Mouse (Mus musculus) myocyte (in vitro differentiated cells): Measurements from ENCODE around the gene Rin1.

Experiments
- MAX ChIP-seq: IDR thresholded peaks from one replicate; pipeline ENCODE4 v1.6.1; 2011; ENCODE audit warnings: low read depth, mild to moderate bottlenecking, control low read depth
- MYOG ChIP-seq, 3 experiments: IDR thresholded peaks; one replicate each; pipeline ENCODE4 v1.6.1; 2011; ENCODE audit warnings: control low read depth in 2 of 3, low read depth in 2 of 3, mild to moderate bottlenecking in 2 of 3; ENCODE audit not compliant: insufficient read length in 2 of 3, control insufficient read depth in 1 of 3, insufficient read depth in 1 of 3

- TF ChIP-seq MYOG (IDR thresholded peaks at IDR 0.05; ENCODE audit: control insufficient read depth in 1 of 3, insufficient read depth in 1 of 3, insufficient read length in 2 of 3, low read depth in 2 of 3) (no peak), MAX (no peak)
Observed at GRCm38 (mm10) chr19:5093481-5094242, 43.4 kb downstream of the Rin1 start.
